Mouse (Mus musculus) liver, adult 10 weeks (tissue): ENCODE results near the gene Trip11. TPM values are rescaled to one million over a fixed set of nuclear protein-coding genes. Genes with fewer than 3 reads are reported as not detected.

ENCODE experiments used
- polyA plus RNA-seq: library from polyadenylated mRNA; stranded (reverse); fragments of 350-450 nt; fragmentation: Illumina TruSeq; extraction: RNeasy Lipid Tissue Mini Kit (QIAGEN cat#74804); gene quantifications from one replicate; pipeline ENCODE4 v1.2.3, GENCODE M21; 2014; ENCODE audit warnings: low read depth, low replicate concordance

Gene Trip11
- polyA plus RNA-seq, result 12.2 TPM

GRCm38 (mm10) chr12:101912626-101913490, at the start of gene Trip11:
Gene Trip11 (minus strand): TSS chr12:101913267.

GRCm38 (mm10) chr12:101957942-101958544, 45.0 kb upstream of the Trip11 start, which contains the start of gene Atxn3:
Gene Atxn3 (minus strand): TSS chr12:101958246.

GRCm38 (mm10) chr12:101818608-101819370, 94.3 kb downstream of the Trip11 start, which contains the start of gene Fbln5:
Gene Fbln5 (minus strand): TSS chr12:101819055.

Other genes starting within 250 kb of the Trip11 start
- 5.1 TPM for gene Tc2n, start 194.7 kb downstream of the Trip11 start, polyA plus RNA-seq
- gene Fbln5, start 94.2 kb downstream of the Trip11 start, polyA plus RNA-seq, result 3.4 TPM
- 18.5 TPM for gene Atxn3, start 45.0 kb upstream of the Trip11 start, polyA plus RNA-seq
- gene Cpsf2, start 62.7 kb upstream of the Trip11 start, polyA plus RNA-seq, result 12.6 TPM
- not detected for gene Slc24a4, start 215.5 kb upstream of the Trip11 start, polyA plus RNA-seq